Mouse (Mus musculus) kidney, postnatal 10 days (tissue): ENCODE results near the gene Capn7.

ENCODE experiments used
- DNase-seq: peaks from one replicate; pipeline ENCODE4 v3.0.0; 2021; ENCODE audit warnings: mixed read lengths

Capn7 gene

GRCm38 (mm10) chr14:31416411-31416810, 80.0 kb downstream of the Capn7 start:
- peak; percentile 4 for DNase-seq

GRCm38 (mm10) chr14:31416835-31417549, 80.6 kb downstream of the Capn7 start:
- DNase-seq = peak; percentile 8

DNA sequence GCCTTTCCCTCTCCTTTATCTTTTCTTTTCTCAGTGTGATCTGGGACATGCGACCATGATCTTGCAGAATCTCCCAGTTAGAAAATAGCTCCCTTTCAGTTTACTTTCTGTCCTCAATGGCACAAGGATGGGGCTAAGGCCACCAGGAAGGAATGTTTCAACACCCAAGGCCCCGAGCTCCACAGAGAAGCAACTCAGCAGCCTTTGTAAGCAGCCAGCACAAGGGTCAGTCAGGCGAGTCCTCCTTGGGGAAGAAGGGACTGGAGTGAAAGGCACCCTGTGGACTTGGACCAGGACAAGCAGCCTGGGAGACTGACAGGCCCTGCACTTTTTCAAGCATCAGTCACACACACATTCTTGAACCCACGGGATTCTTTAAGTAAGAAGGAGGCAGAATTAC, 82.8 kb downstream of the Capn7 start:
- DNase-seq = peak; percentile 60

DNA sequence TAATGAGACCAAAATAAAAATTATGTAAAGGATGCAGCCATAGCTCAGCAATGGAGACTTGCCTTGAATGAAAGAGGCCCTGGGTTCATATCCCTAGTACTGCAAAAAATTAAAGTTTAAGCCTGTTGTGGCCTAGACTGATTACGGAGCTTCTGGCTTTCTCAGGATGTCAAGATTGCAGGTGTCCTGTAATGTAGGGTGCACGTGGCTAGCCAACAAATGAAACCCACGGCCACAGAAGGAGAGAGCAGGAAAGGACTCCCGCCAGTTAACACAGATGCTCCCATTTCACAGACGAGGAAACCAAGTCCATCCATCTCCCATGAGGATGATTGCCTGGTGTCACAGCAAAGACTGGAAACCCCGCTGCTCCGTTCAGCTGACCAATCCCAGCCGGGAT, 83.7 kb downstream of the Capn7 start:
- no peak for DNase-seq

DNA sequence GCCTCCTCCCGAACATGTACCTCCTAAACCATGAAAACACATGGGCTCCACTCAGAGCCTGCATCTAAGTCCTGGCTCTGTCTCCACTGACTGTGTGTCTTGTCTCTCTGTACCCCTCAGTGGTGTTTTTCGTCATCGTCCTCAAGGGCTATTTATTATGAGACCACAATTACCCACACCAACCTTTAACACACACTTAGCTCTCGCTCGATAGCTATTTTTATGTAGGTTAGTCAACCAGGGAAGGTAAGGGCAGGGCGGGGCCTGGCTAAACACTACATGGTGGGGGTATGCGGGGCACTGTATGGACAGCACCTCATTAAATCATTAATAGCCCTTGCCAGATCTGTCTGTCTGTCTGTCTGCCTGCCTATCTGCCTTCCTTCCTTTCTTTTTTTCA, 84.1 kb downstream of the Capn7 start:
- DNase-seq = peak; percentile 29

DNA sequence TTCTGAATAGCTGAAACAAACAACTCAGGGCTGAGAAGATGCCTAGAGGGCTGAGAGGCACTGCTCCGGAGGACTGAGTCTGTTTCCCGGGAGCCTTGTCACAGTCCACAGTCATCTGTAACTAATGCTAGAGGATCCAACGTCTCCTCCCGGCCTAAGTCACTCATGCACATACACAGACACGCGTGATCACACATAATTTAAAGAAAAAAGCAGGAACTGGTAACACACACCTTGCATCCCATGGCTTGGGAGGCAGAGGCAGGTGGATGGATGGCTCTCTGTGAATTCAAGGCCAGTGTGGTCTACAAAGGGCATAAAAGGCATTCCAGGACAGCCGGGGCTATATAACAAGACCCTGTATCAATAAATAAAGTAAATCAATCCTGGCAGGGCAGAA, 84.5 kb downstream of the Capn7 start:
- DNase-seq = no peak
